Mouse (Mus musculus): Measurements from ENCODE around the gene Kank4. TPM values are rescaled to one million over a fixed set of nuclear protein-coding genes. Genes with fewer than 3 reads are reported as not detected.
"Not testable (repeated sequence)": the region's sequence is repeated elsewhere in the genome, so short reads cannot be mapped to it uniquely, and the experiment has no call there.

Kank4 gene
- polyA plus RNA-seq, 1 experiment from 2014 or later: 1.4 TPM

GRCm38 (mm10) chr4:98837715-98838505 is 20.6 kb upstream of the Kank4 start:
- no peak overlapping the region for H3K4me3 ChIP-seq (ENCODE audit: low read depth, low read length)
- no peak for ATAC-seq (ENCODE audit: low FRiP score)
- WGBS: 93% methylated on average over 16 of the region's 16 CpGs
- H3K4me1 ChIP-seq (replicated peaks; ENCODE audit: control insufficient read depth, insufficient read depth, low read length): no peaks in the 10 kb centered on the region
- H3K9ac ChIP-seq (ENCODE audit: low read depth, low read length): no peak overlapping the region
- H3K4me2 ChIP-seq (replicated peaks; ENCODE audit: low read depth, low read length): no peak overlapping the region
- no peak overlapping the region for H3K27ac ChIP-seq (ENCODE audit: low read depth, low read length)
- no peaks in the 10 kb centered on the region for H3K9me3 ChIP-seq (ENCODE audit: control insufficient read depth, low read length)
- no peaks in the 10 kb centered on the region for H3K27me3 ChIP-seq (ENCODE audit: control insufficient read depth, insufficient read depth, low read length)
- DNase-seq (ENCODE audit: low spot score): no peak
- H3K36me3 ChIP-seq (ENCODE audit: control insufficient read depth, insufficient read depth, low read length): no peaks in the 10 kb centered on the region

DNA sequence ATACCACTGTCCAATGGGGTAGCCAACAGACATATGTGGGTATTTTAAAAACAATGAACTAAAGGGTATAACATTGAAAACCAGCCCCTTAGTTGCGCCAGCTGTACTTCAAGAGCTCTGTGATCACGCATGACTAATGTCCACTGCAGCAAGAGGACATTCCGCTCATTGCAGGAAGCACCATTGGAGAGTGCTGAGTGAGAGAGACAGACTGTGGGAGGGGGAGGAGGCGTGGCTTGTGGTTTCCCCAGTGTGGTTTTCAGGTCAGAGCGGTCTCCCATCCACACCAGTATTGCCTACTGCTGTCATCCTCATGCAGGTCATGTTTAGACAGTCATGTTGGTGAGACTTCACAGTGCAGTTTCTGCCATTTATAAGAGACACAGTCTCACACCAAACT is 19.2 kb upstream of the Kank4 start:
- no peak overlapping the region for H3K9ac ChIP-seq (ENCODE audit: low read depth, low read length)
- H3K27me3 ChIP-seq (ENCODE audit: control insufficient read depth, insufficient read depth, low read length): no peaks in the 10 kb centered on the region
- no peak for ATAC-seq (ENCODE audit: low FRiP score)
- no peak overlapping the region for H3K27ac ChIP-seq (ENCODE audit: low read depth, low read length)
- H3K36me3 ChIP-seq (ENCODE audit: control insufficient read depth, insufficient read depth, low read length): no peaks in the 10 kb centered on the region
- no peak for DNase-seq (ENCODE audit: low spot score)
- no peaks in the 10 kb centered on the region for H3K4me1 ChIP-seq (replicated peaks; ENCODE audit: control insufficient read depth, insufficient read depth, low read length)
- 52% methylated on average over 5 of the region's 5 CpGs for WGBS
- no peak overlapping the region for H3K4me3 ChIP-seq (ENCODE audit: low read depth, low read length)
- no peak overlapping the region for H3K4me2 ChIP-seq (replicated peaks; ENCODE audit: low read depth, low read length)
- no peaks in the 10 kb centered on the region for H3K9me3 ChIP-seq (ENCODE audit: control insufficient read depth, low read length)

GRCm38 (mm10) chr4:98834782-98835181 is 17.4 kb upstream of the Kank4 start:
- Histone ChIP-seq H3K4me2 (replicated peaks; ENCODE audit: low read depth, low read length) (no peak overlapping the region), H3K36me3 (ENCODE audit: control insufficient read depth, insufficient read depth, low read length) (no peaks in the 10 kb centered on the region), H3K4me1 (replicated peaks; ENCODE audit: control insufficient read depth, insufficient read depth, low read length) (no peaks in the 10 kb centered on the region), H3K9ac (ENCODE audit: low read depth, low read length) (no peak overlapping the region), H3K27me3 (ENCODE audit: control insufficient read depth, insufficient read depth, low read length) (no peaks in the 10 kb centered on the region), H3K9me3 (ENCODE audit: control insufficient read depth, low read length) (no peaks in the 10 kb centered on the region), H3K27ac (ENCODE audit: low read depth, low read length) (no peak overlapping the region), H3K4me3 (ENCODE audit: low read depth, low read length) (no peak overlapping the region)
- ATAC-seq (ENCODE audit: low FRiP score): no peak
- WGBS: 60% methylated on average over 4 of the region's 4 CpGs
- no peak for DNase-seq (ENCODE audit: low spot score)

DNA sequence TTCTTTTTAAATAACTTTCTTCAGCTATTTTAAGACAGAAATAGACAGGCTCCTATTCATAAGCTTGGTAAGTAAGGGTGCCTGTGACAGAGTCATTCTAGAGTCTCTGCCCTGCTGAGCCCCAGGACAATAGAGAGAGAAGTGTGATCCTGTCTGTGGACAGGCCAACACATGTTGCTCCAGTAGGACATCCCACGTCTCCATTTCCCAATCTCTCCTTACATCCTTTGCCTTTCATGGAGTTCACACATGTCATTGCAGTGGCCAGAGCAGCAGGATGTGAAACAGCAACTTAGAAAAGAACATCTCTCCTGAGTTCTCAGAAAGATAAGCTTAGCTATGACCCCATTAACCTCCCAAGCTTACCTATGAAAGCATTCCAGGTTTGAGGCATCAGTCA is 14.4 kb upstream of the Kank4 start:
- H3K27me3 ChIP-seq (ENCODE audit: control insufficient read depth, insufficient read depth, low read length): no peaks in the 10 kb centered on the region
- H3K4me1 ChIP-seq (replicated peaks; ENCODE audit: control insufficient read depth, insufficient read depth, low read length): no peaks in the 10 kb centered on the region
- 70% methylated on average over 1 of the region's 1 CpGs for WGBS
- H3K27ac ChIP-seq (ENCODE audit: low read depth, low read length): no peak overlapping the region
- no peak overlapping the region for H3K9ac ChIP-seq (ENCODE audit: low read depth, low read length)
- no peaks in the 10 kb centered on the region for H3K9me3 ChIP-seq (ENCODE audit: control insufficient read depth, low read length)
- ATAC-seq (ENCODE audit: low FRiP score): no peak
- no peak overlapping the region for H3K4me2 ChIP-seq (replicated peaks; ENCODE audit: low read depth, low read length)
- H3K4me3 ChIP-seq (ENCODE audit: low read depth, low read length): no peak overlapping the region
- DNase-seq (ENCODE audit: low spot score): no peak
- no peaks in the 10 kb centered on the region for H3K36me3 ChIP-seq (ENCODE audit: control insufficient read depth, insufficient read depth, low read length)

DNA sequence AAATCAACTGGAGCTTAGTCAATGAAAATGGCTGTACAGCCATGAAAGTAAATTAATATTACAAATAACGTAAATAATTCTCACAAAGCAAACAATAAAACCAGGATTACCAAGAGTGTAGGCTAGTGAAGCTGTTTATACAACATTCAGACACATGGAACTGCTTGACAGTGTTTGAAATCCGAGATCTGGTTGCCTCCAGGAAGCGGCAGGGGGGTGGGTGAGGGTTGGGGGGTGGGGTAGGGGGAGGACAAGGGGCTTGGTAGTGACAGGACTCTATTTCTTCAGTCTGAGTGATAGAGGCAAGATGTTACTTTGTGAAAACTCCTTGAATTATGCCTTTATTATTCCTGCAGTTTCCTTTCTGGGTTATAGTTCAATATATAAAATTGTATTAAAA is 9.4 kb upstream of the Kank4 start:
- Histone ChIP-seq H3K27me3 (ENCODE audit: control insufficient read depth, insufficient read depth, low read length) (no peaks in the 10 kb centered on the region), H3K4me3 (ENCODE audit: low read depth, low read length) (no peak overlapping the region), H3K9me3 (ENCODE audit: control insufficient read depth, low read length) (no peaks in the 10 kb centered on the region), H3K27ac (ENCODE audit: low read depth, low read length) (no peak overlapping the region), H3K9ac (ENCODE audit: low read depth, low read length) (no peak overlapping the region), H3K36me3 (ENCODE audit: control insufficient read depth, insufficient read depth, low read length) (no peaks in the 10 kb centered on the region), H3K4me1 (replicated peaks; ENCODE audit: control insufficient read depth, insufficient read depth, low read length) (no peaks in the 10 kb centered on the region), H3K4me2 (replicated peaks; ENCODE audit: low read depth, low read length) (no peak overlapping the region)
- DNase-seq (ENCODE audit: low spot score) (no peak), ATAC-seq (ENCODE audit: low FRiP score) (no peak)
- WGBS: 45% methylated on average over 3 of the region's 3 CpGs

- H3K4me2 ChIP-seq (replicated peaks; ENCODE audit: low read depth, low read length); H3K4me3 ChIP-seq (ENCODE audit: low read depth, low read length); ATAC-seq (ENCODE audit: low FRiP score); H3K36me3 ChIP-seq (ENCODE audit: control insufficient read depth, insufficient read depth, low read length); H3K9ac ChIP-seq (ENCODE audit: low read depth, low read length); DNase-seq (ENCODE audit: low spot score); H3K27ac ChIP-seq (ENCODE audit: low read depth, low read length); H3K4me1 ChIP-seq (replicated peaks; ENCODE audit: control insufficient read depth, insufficient read depth, low read length); H3K9me3 ChIP-seq (ENCODE audit: control insufficient read depth, low read length); H3K27me3 ChIP-seq (ENCODE audit: control insufficient read depth, insufficient read depth, low read length): not testable (repeated sequence)
- 100% methylated on average over 1 of the region's 1 CpGs for WGBS
Measured at GRCm38 (mm10) chr4:98823740-98824139, 6.4 kb upstream of the Kank4 start, which contains the start of gene I0C0044D17Rik. TSS of gene I0C0044D17Rik (minus strand) at chr4:98823840.

DNA sequence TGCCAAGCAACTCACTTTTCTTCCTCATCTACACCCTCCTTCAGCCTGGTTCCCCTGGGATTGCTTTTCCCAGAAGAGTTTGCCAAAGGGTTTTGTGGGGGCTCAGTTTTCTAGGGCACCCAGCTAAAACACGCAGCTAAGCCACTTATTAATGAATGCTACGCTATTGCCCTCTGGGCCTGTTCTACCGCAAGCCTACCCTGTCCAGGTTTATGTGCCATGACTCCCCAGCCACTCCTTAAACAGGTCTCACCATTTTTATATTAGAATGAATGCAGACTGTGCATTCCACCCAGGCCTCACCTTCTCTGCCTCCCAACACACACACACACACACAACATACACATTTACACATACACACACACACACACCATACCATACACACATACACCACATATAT is 5.7 kb upstream of the Kank4 start:
- ATAC-seq (ENCODE audit: low FRiP score) (no peak), DNase-seq (ENCODE audit: low spot score) (no peak)
- Histone ChIP-seq H3K36me3 (ENCODE audit: control insufficient read depth, insufficient read depth, low read length) (no peaks in the 10 kb centered on the region), H3K27ac (ENCODE audit: low read depth, low read length) (no peak overlapping the region), H3K9ac (ENCODE audit: low read depth, low read length) (no peak overlapping the region), H3K27me3 (ENCODE audit: control insufficient read depth, insufficient read depth, low read length) (peaks cover 7% of the 10 kb centered on the region; the same call in 1 of the 2 replicates), H3K4me3 (ENCODE audit: low read depth, low read length) (no peak overlapping the region), H3K4me1 (replicated peaks; ENCODE audit: control insufficient read depth, insufficient read depth, low read length) (no peaks in the 10 kb centered on the region), H3K9me3 (ENCODE audit: control insufficient read depth, low read length) (no peaks in the 10 kb centered on the region), H3K4me2 (replicated peaks; ENCODE audit: low read depth, low read length) (no peak overlapping the region)
- WGBS: 82% methylated on average over 3 of the region's 3 CpGs

DNA sequence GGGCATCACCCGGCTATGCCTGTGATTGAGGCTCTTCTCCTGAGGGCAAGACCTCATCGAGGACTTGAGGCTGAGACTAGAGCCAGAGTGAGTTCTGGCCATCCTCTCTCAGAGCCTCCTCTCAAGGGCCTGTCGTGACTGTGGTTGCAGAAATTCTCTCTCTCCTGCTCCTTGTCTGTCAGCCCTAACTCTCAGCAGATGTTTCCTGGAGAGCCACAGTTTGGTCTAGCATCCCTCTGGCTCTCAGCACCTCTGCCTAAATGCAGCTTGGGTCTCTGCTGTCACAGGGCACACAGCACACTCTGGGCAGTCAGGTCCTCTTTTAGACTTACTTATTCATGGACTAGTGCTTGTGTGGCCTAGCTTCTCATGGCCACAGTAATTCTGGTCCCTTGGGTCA is 5.1 kb upstream of the Kank4 start:
- WGBS: 74% methylated on average over 3 of the region's 3 CpGs
- Histone ChIP-seq H3K9me3 (ENCODE audit: control insufficient read depth, low read length) (no peaks in the 10 kb centered on the region), H3K9ac (ENCODE audit: low read depth, low read length) (no peak overlapping the region), H3K4me3 (ENCODE audit: low read depth, low read length) (no peak overlapping the region), H3K4me2 (replicated peaks; ENCODE audit: low read depth, low read length) (no peak overlapping the region), H3K27ac (ENCODE audit: low read depth, low read length) (no peak overlapping the region), H3K27me3 (ENCODE audit: control insufficient read depth, insufficient read depth, low read length) (peaks cover 12% of the 10 kb centered on the region), H3K36me3 (ENCODE audit: control insufficient read depth, insufficient read depth, low read length) (no peaks in the 10 kb centered on the region), H3K4me1 (replicated peaks; ENCODE audit: control insufficient read depth, insufficient read depth, low read length) (0 out of 2 replicates have a peak, but pooled peaks cover 2% of the 10 kb centered on the region)
- DNase-seq (ENCODE audit: low spot score): no peak
- no peak for ATAC-seq (ENCODE audit: low FRiP score)

- no peaks in the 10 kb centered on the region for H3K9me3 ChIP-seq (ENCODE audit: control insufficient read depth, low read length)
- no peak overlapping the region for H3K9ac ChIP-seq (ENCODE audit: low read depth, low read length)
- WGBS: 82% methylated on average over 10 of the region's 10 CpGs
- ATAC-seq (ENCODE audit: low FRiP score) (no peak), DNase-seq (ENCODE audit: low spot score) (no peak)
- no peak overlapping the region for H3K4me3 ChIP-seq (ENCODE audit: low read depth, low read length)
- 0 out of 2 replicates have a peak, but pooled peaks cover 2% of the 10 kb centered on the region for H3K4me1 ChIP-seq (replicated peaks; ENCODE audit: control insufficient read depth, insufficient read depth, low read length)
- no peaks in the 10 kb centered on the region for H3K36me3 ChIP-seq (ENCODE audit: control insufficient read depth, insufficient read depth, low read length)
- no peak overlapping the region for H3K27ac ChIP-seq (ENCODE audit: low read depth, low read length)
- no peak overlapping the region for H3K4me2 ChIP-seq (replicated peaks; ENCODE audit: low read depth, low read length)
- peaks cover 33% of the 10 kb centered on the region for H3K27me3 ChIP-seq (ENCODE audit: control insufficient read depth, insufficient read depth, low read length)
Measured at GRCm38 (mm10) chr4:98819216-98819755, 1.9 kb upstream of the Kank4 start.

Measured in hindbrain, embryonic 11.5 days (tissue).